Mouse (Mus musculus): ENCODE data around the gene Cyp2u1. TPM values are rescaled to one million over a fixed set of nuclear protein-coding genes. Genes with fewer than 3 reads are reported as not detected.

Gene Cyp2u1
- polyA plus RNA-seq, 1 experiment from 2014 or later = 3.1 TPM

GRCm38 (mm10) chr3:131327189-131327588 is 24.2 kb upstream of the Cyp2u1 start:
- 60% methylated on average over 7 of the region's 7 CpGs for WGBS
- no peak overlapping the region for H3K27ac ChIP-seq (replicated peaks)
- no peak overlapping the region for H3K4me2 ChIP-seq (replicated peaks)
- no peaks in the 10 kb centered on the region for H3K9me3 ChIP-seq
- no peaks in the 10 kb centered on the region for H3K36me3 ChIP-seq
- H3K9ac ChIP-seq (replicated peaks) = no peak overlapping the region
- no peaks in the 10 kb centered on the region for H3K27me3 ChIP-seq
- no peaks in the 10 kb centered on the region for H3K4me1 ChIP-seq
- H3K4me3 ChIP-seq = no peak overlapping the region
- ATAC-seq (ENCODE audit: low FRiP score, low read depth) = no peak

GRCm38 (mm10) chr3:131326637-131327036 is 23.6 kb upstream of the Cyp2u1 start:
- H3K9me3 ChIP-seq = no peaks in the 10 kb centered on the region
- ATAC-seq (ENCODE audit: low FRiP score, low read depth) = no peak

DNA sequence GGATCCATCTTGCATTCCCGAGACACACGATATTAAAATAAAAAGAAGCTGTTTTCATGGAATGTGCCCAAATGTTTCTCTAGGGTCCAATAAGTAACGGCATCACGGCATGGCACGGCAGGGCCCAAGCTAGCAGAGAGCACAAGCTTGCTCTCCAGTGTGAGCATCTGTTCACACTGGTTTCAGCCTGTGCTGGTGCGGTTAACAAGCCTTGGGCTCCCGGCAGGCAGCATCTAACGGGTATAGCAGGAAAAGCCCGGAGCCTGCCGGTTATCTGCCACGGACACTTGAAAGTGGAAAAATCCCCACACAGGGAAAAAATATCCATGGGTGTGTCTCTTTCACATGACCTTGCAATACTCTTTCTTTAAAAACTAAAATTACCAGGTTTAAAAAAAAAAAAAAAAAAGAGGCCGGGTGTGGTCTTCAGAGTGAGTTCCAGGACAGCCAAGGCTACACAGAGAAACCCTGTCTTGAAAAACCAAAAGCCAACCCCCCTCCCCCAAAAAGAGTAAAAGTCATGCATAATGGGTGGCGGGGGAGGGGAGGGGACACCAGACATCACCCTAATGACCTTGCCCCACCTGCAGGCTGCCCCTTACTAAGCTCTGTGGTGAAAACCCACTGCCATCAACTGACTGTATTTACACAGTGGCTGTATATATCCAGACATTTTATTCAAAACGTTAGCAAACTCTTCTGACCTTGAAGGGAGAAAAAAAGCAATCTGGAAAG is 19.2 kb upstream of the Cyp2u1 start:
- Histone ChIP-seq H3K4me3 (no peak overlapping the region), H3K27me3 (no peaks in the 10 kb centered on the region), H3K36me3 (no peaks in the 10 kb centered on the region), H3K4me2 (replicated peaks) (no peak overlapping the region), H3K4me1 (no peaks in the 10 kb centered on the region), H3K9me3 (no peaks in the 10 kb centered on the region), H3K9ac (replicated peaks) (no peak overlapping the region), H3K27ac (replicated peaks) (no peak overlapping the region)
- 80% methylated on average over 14 of the region's 14 CpGs for WGBS
- no peak for ATAC-seq (ENCODE audit: low FRiP score, low read depth)

More at GRCm38 (mm10) chr3:131326637-131327036, 23.6 kb upstream of the Cyp2u1 start:
- Histone ChIP-seq H3K4me2 (replicated peaks) (no peak overlapping the region), H3K36me3 (no peaks in the 10 kb centered on the region), H3K4me1 (no peaks in the 10 kb centered on the region), H3K27me3 (no peaks in the 10 kb centered on the region), H3K9ac (replicated peaks) (no peak overlapping the region), H3K4me3 (no peak overlapping the region), H3K27ac (replicated peaks) (no peak overlapping the region)
- 83% methylated on average over 4 of the region's 4 CpGs for WGBS

GRCm38 (mm10) chr3:131320184-131320583 is 17.2 kb upstream of the Cyp2u1 start:
- H3K27ac ChIP-seq (replicated peaks) = no peak overlapping the region
- 4% methylated on average over 3 of the region's 3 CpGs for WGBS
- no peaks in the 10 kb centered on the region for H3K27me3 ChIP-seq
- H3K9ac ChIP-seq (replicated peaks) = no peak overlapping the region
- H3K4me3 ChIP-seq = no peak overlapping the region
- H3K4me2 ChIP-seq (replicated peaks) = no peak overlapping the region
- no peak for ATAC-seq (ENCODE audit: low FRiP score, low read depth)
- H3K36me3 ChIP-seq = no peaks in the 10 kb centered on the region
- H3K9me3 ChIP-seq = no peaks in the 10 kb centered on the region
- peaks cover 5% of the 10 kb centered on the region; the same call in 1 of the 2 replicates for H3K4me1 ChIP-seq

DNA sequence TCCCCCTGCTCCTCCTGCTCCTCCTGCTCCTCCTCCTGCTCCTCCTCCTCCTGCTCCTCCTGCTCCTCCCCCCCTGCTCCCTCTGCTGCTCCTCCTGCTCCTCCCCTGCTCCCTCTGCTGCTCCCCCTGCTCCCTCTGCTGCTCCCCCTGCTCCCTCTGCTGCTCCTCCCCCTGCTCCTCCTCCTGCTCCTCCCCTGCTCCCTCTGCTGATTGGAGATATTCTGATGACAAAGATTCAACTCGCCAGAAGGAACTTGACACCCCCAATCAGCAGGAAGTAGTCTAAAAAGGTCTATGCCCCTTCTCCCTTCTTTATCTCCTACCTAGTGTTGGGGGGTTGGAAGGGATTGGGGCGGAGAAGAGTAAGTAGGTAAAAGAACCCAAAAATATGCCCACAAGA is 15.2 kb upstream of the Cyp2u1 start:
- Histone ChIP-seq H3K4me3 (no peak overlapping the region), H3K27ac (replicated peaks) (no peak overlapping the region), H3K36me3 (no peaks in the 10 kb centered on the region), H3K4me1 (peaks cover 5% of the 10 kb centered on the region; the same call in 1 of the 2 replicates), H3K9me3 (no peaks in the 10 kb centered on the region), H3K4me2 (replicated peaks) (no peak overlapping the region), H3K27me3 (no peaks in the 10 kb centered on the region), H3K9ac (replicated peaks) (no peak overlapping the region)
- 67% methylated on average over 2 of the region's 2 CpGs for WGBS
- no peak for ATAC-seq (ENCODE audit: low FRiP score, low read depth)

DNA sequence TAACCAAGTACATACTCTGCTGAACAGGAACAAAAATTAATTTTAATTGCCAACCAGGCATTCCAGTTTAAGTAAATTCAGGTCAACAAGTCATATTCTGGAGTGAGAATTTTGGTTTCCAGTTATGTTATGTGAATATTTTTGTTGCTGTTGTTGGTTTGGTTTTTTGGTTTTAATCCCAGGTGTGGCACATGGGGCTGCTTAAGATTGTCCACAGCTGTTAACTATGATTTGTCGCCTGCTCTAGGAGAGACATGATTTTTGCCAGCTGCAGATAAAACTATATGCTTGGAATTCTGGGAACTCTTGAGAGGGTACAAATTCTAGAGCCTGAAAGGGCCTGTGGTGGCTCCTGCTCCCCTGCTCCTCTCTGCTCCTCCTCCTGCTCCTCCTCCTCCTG is 14.1 kb upstream of the Cyp2u1 start:
- no peaks in the 10 kb centered on the region for H3K27me3 ChIP-seq
- no peak overlapping the region for H3K9ac ChIP-seq (replicated peaks)
- no peak overlapping the region for H3K27ac ChIP-seq (replicated peaks)
- H3K4me1 ChIP-seq = peaks cover 5% of the 10 kb centered on the region; the same call in 1 of the 2 replicates
- 100% methylated on average over 1 of the region's 1 CpGs for WGBS
- no peak overlapping the region for H3K4me3 ChIP-seq
- no peaks in the 10 kb centered on the region for H3K36me3 ChIP-seq
- no peak overlapping the region for H3K4me2 ChIP-seq (replicated peaks)
- no peak for ATAC-seq (ENCODE audit: low FRiP score, low read depth)
- no peaks in the 10 kb centered on the region for H3K9me3 ChIP-seq

- H3K9me3 ChIP-seq = no peaks in the 10 kb centered on the region
- no peak overlapping the region for H3K4me2 ChIP-seq (replicated peaks)
- H3K9ac ChIP-seq (replicated peaks) = no peak overlapping the region
- H3K36me3 ChIP-seq = no peaks in the 10 kb centered on the region
- ATAC-seq (ENCODE audit: low FRiP score, low read depth) = no peak
- H3K4me3 ChIP-seq = no peak overlapping the region
- 47% methylated on average over 4 of the region's 4 CpGs for WGBS
- no peak overlapping the region for H3K27ac ChIP-seq (replicated peaks)
- no peaks in the 10 kb centered on the region for H3K27me3 ChIP-seq
- H3K4me1 ChIP-seq = peaks cover 5% of the 10 kb centered on the region; the same call in 1 of the 2 replicates
Measured at GRCm38 (mm10) chr3:131315957-131316510, 13.0 kb upstream of the Cyp2u1 start.

GRCm38 (mm10) chr3:131312340-131312739 is 9.3 kb upstream of the Cyp2u1 start:
- Histone ChIP-seq H3K4me3 (no peak overlapping the region), H3K27ac (replicated peaks) (no peak overlapping the region), H3K27me3 (no peaks in the 10 kb centered on the region), H3K4me2 (replicated peaks) (no peak overlapping the region), H3K4me1 (peaks cover 5% of the 10 kb centered on the region; the same call in 1 of the 2 replicates), H3K9ac (replicated peaks) (no peak overlapping the region), H3K9me3 (0 out of 2 replicates have a peak, but pooled peaks cover 8% of the 10 kb centered on the region), H3K36me3 (no peaks in the 10 kb centered on the region)
- ATAC-seq (ENCODE audit: low FRiP score, low read depth) = no peak
- 87% methylated on average over 9 of the region's 9 CpGs for WGBS

DNA sequence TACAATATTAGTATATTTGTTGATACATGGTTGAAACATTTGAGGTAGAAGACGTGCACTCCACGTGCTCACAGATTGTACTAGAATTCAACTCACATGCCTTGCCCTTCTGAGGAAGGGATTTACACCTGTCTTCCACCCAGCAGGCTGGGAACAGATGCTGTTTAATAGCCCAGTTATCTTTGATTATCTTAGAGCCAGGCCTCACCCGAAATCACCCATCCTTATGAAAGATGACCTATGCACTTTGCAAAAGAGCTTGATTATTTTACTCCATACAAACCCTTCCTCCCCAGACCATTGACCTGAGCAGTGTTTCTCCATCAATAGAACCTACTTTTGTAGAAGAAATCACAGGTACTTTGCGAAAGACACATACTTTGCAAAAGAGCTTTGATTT is 7.5 kb upstream of the Cyp2u1 start:
- H3K36me3 ChIP-seq = no peaks in the 10 kb centered on the region
- no peak overlapping the region for H3K27ac ChIP-seq (replicated peaks)
- no peak overlapping the region for H3K4me2 ChIP-seq (replicated peaks)
- WGBS = 88% methylated on average over 4 of the region's 4 CpGs
- no peak for ATAC-seq (ENCODE audit: low FRiP score, low read depth)
- H3K9ac ChIP-seq (replicated peaks) = no peak overlapping the region
- no peak overlapping the region for H3K4me3 ChIP-seq
- 0 out of 2 replicates have a peak, but pooled peaks cover 8% of the 10 kb centered on the region for H3K9me3 ChIP-seq
- H3K27me3 ChIP-seq = no peaks in the 10 kb centered on the region
- no peaks in the 10 kb centered on the region for H3K4me1 ChIP-seq

DNA sequence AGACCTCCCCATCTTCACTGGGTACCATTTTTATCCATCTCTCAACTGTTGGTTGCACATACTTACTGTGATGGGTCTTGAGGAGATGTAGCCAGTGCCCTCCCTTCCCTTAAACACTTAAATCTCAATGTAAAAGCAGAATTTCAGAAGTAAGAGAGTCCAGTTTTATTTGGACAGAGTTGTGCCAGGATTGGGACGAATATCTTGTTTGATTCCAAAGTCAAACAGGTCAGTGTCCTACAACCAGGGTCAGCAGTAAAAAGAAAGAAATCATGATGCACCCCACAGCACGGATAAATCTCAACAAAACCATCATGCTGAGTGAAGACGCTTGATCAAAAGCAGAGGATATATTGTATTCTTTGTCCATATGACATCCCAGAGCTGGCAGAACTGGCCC is 4.8 kb upstream of the Cyp2u1 start:
- H3K27me3 ChIP-seq = no peaks in the 10 kb centered on the region
- no peak overlapping the region for H3K4me2 ChIP-seq (replicated peaks)
- H3K36me3 ChIP-seq = no peaks in the 10 kb centered on the region
- 88% methylated on average over 3 of the region's 3 CpGs for WGBS
- no peak overlapping the region for H3K9ac ChIP-seq (replicated peaks)
- 0 out of 2 replicates have a peak, but pooled peaks cover 2% of the 10 kb centered on the region for H3K4me1 ChIP-seq
- no peak overlapping the region for H3K27ac ChIP-seq (replicated peaks)
- ATAC-seq (ENCODE audit: low FRiP score, low read depth) = no peak
- H3K4me3 ChIP-seq = no peak overlapping the region
- H3K9me3 ChIP-seq = 0 out of 2 replicates have a peak, but pooled peaks cover 8% of the 10 kb centered on the region

DNA sequence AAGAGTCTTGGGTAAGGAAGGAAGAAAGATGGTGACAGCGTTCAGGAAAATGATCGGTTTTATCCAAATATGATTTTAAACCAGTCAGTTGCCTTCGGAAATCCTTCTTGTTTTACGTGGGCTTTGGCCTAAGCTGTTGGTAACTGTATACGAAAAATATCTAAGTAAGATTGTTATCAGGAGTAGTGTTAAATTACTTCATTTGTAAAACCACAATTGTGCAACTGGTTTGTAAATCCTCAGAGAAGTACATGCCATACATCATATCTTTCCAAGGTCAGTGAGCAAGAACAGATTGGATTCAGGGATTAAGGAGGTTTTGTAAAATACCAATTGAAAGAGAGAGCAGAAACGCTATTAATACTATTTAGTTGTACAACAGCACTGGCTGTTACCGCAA is 3.2 kb upstream of the Cyp2u1 start:
- no peak overlapping the region for H3K4me3 ChIP-seq
- WGBS = 90% methylated on average over 7 of the region's 7 CpGs
- no peak for ATAC-seq (ENCODE audit: low FRiP score, low read depth)
- H3K9me3 ChIP-seq = 0 out of 2 replicates have a peak, but pooled peaks cover 8% of the 10 kb centered on the region
- no peak overlapping the region for H3K27ac ChIP-seq (replicated peaks)
- peaks cover 8% of the 10 kb centered on the region for H3K27me3 ChIP-seq
- 0 out of 2 replicates have a peak, but pooled peaks cover 6% of the 10 kb centered on the region for H3K4me1 ChIP-seq
- no peak overlapping the region for H3K4me2 ChIP-seq (replicated peaks)
- no peaks in the 10 kb centered on the region for H3K36me3 ChIP-seq
- no peak overlapping the region for H3K9ac ChIP-seq (replicated peaks)

DNA sequence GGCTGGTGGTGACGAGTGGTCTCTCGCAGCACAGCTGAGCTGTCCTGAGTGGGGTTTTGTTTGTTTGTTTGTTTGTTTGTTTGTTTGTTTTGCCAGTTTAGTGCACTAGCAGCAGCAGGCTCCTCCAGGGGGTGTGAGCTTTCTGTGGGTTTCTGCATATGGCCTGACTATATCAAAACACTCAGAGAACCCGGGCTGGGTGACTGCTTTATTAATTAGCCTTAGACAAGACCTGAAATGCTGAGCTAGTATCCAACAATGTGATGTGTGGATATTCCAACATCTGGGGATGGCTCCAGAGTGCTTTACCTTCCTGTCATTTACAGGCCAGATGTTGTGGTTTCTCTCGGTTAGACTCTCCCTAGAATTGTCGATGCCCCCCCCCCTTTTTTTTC is 290 bp upstream of the Cyp2u1 start:
- Histone ChIP-seq H3K4me3 (peak overlapping the region; percentile 73), H3K27ac (replicated peaks) (no peak overlapping the region), H3K36me3 (no peaks in the 10 kb centered on the region), H3K4me1 (0 out of 2 replicates have a peak, but pooled peaks cover 6% of the 10 kb centered on the region), H3K4me2 (replicated peaks) (peak overlapping the region; percentile 88), H3K9me3 (no peaks in the 10 kb centered on the region), H3K9ac (replicated peaks) (peak overlapping the region; percentile 66), H3K27me3 (peaks cover 9% of the 10 kb centered on the region)
- WGBS = 20% methylated on average over 5 of the region's 5 CpGs
- ATAC-seq (ENCODE audit: low FRiP score, low read depth) = peak; percentile 36

Measured in midbrain, embryonic 12.5 days (tissue).